Mouse (Mus musculus): ENCODE measurements at regions not wholly inside any gene's neighbourhood (a gene's known extent, or its start where the extent isn't known, plus 50 kb on each side); places are given as distances from the start of the nearest gene placed in this dataset.

GRCm38 (mm10) chr8:26872815-26873214, 104.3 kb upstream of the Zfp703 start:
- 24% methylated on average over 8 of the region's 8 CpGs for WGBS (ENCODE audit: insufficient replicate concordance)
- no peak for ATAC-seq (replicated peaks; ENCODE audit: insufficient number of reproducible peaks, low FRiP score, low TSS enrichment)
- H3K4me2 ChIP-seq = no peak overlapping the region

GRCm38 (mm10) chr8:26880177-26880576, 96.9 kb upstream of the Zfp703 start:
- Histone ChIP-seq H3K4me1 (ENCODE audit: control insufficient read depth, insufficient read depth, low read length) (peaks cover 25% of the 10 kb centered on the region), H3K4me2 (no peak overlapping the region), H3K27ac (ENCODE audit: low read depth, low read length) (no peak overlapping the region), H3K9ac (ENCODE audit: low read depth, low read length) (no peak overlapping the region), H3K27me3 (ENCODE audit: control insufficient read depth, insufficient read depth, low read length) (no peaks in the 10 kb centered on the region), H3K9me3 (replicated peaks; ENCODE audit: control insufficient read depth, low read length) (no peaks in the 10 kb centered on the region), H3K4me3 (ENCODE audit: low read depth, low read length) (no peak overlapping the region), H3K36me3 (ENCODE audit: control insufficient read depth, insufficient read depth, low read length) (no peaks in the 10 kb centered on the region)
- 56% methylated on average over 7 of the region's 7 CpGs for WGBS (ENCODE audit: insufficient replicate concordance)
- ATAC-seq (replicated peaks; ENCODE audit: insufficient number of reproducible peaks, low FRiP score, low TSS enrichment) = no peak

More at GRCm38 (mm10) chr8:26872815-26873214, 104.3 kb upstream of the Zfp703 start:
- H3K4me1 ChIP-seq (ENCODE audit: control insufficient read depth, insufficient read depth, low read length) = peaks cover 3% of the 10 kb centered on the region; the same call in 1 of the 2 replicates
- H3K27ac ChIP-seq (ENCODE audit: low read depth, low read length) = no peak overlapping the region
- 0 out of 2 replicates have a peak, but pooled peaks cover 2% of the 10 kb centered on the region for H3K27me3 ChIP-seq (ENCODE audit: control insufficient read depth, insufficient read depth, low read length)
- H3K36me3 ChIP-seq (ENCODE audit: control insufficient read depth, insufficient read depth, low read length) = peaks cover 3% of the 10 kb centered on the region; the same call in 1 of the 2 replicates
- H3K9me3 ChIP-seq (replicated peaks; ENCODE audit: control insufficient read depth, low read length) = peaks cover 9% of the 10 kb centered on the region
- no peak overlapping the region for H3K4me3 ChIP-seq (ENCODE audit: low read depth, low read length)
- H3K9ac ChIP-seq (ENCODE audit: low read depth, low read length) = no peak overlapping the region

GRCm38 (mm10) chr8:26881268-26882120, 95.6 kb upstream of the Zfp703 start:
- Histone ChIP-seq H3K4me1 (ENCODE audit: control insufficient read depth, insufficient read depth, low read length) (peaks cover 28% of the 10 kb centered on the region), H3K9ac (ENCODE audit: low read depth, low read length) (no peak overlapping the region), H3K9me3 (replicated peaks; ENCODE audit: control insufficient read depth, low read length) (no peaks in the 10 kb centered on the region), H3K36me3 (ENCODE audit: control insufficient read depth, insufficient read depth, low read length) (no peaks in the 10 kb centered on the region), H3K4me3 (ENCODE audit: low read depth, low read length) (no peak overlapping the region), H3K27me3 (ENCODE audit: control insufficient read depth, insufficient read depth, low read length) (no peaks in the 10 kb centered on the region), H3K4me2 (no peak overlapping the region), H3K27ac (ENCODE audit: low read depth, low read length) (no peak overlapping the region)
- ATAC-seq (replicated peaks; ENCODE audit: insufficient number of reproducible peaks, low FRiP score, low TSS enrichment) = no peak
- 75% methylated on average over 7 of the region's 7 CpGs for WGBS (ENCODE audit: insufficient replicate concordance)

GRCm38 (mm10) chr8:26882616-26883015, 94.5 kb upstream of the Zfp703 start:
- WGBS (ENCODE audit: insufficient replicate concordance) = 74% methylated on average over 5 of the region's 5 CpGs
- H3K4me1 ChIP-seq (ENCODE audit: control insufficient read depth, insufficient read depth, low read length) = peaks cover 40% of the 10 kb centered on the region
- H3K4me3 ChIP-seq (ENCODE audit: low read depth, low read length) = no peak overlapping the region
- H3K27ac ChIP-seq (ENCODE audit: low read depth, low read length) = no peak overlapping the region
- H3K9me3 ChIP-seq (replicated peaks; ENCODE audit: control insufficient read depth, low read length) = no peaks in the 10 kb centered on the region
- no peaks in the 10 kb centered on the region for H3K27me3 ChIP-seq (ENCODE audit: control insufficient read depth, insufficient read depth, low read length)
- H3K4me2 ChIP-seq = no peak overlapping the region
- no peak for ATAC-seq (replicated peaks; ENCODE audit: insufficient number of reproducible peaks, low FRiP score, low TSS enrichment)
- H3K9ac ChIP-seq (ENCODE audit: low read depth, low read length) = no peak overlapping the region
- H3K36me3 ChIP-seq (ENCODE audit: control insufficient read depth, insufficient read depth, low read length) = no peaks in the 10 kb centered on the region

GRCm38 (mm10) chr8:26883285-26883684, 93.8 kb upstream of the Zfp703 start:
- 67% methylated on average over 5 of the region's 5 CpGs for WGBS (ENCODE audit: insufficient replicate concordance)
- Histone ChIP-seq H3K27ac (ENCODE audit: low read depth, low read length) (no peak overlapping the region), H3K4me1 (ENCODE audit: control insufficient read depth, insufficient read depth, low read length) (peaks cover 40% of the 10 kb centered on the region), H3K4me2 (no peak overlapping the region), H3K27me3 (ENCODE audit: control insufficient read depth, insufficient read depth, low read length) (no peaks in the 10 kb centered on the region), H3K4me3 (ENCODE audit: low read depth, low read length) (no peak overlapping the region), H3K9ac (ENCODE audit: low read depth, low read length) (no peak overlapping the region), H3K9me3 (replicated peaks; ENCODE audit: control insufficient read depth, low read length) (no peaks in the 10 kb centered on the region), H3K36me3 (ENCODE audit: control insufficient read depth, insufficient read depth, low read length) (no peaks in the 10 kb centered on the region)
- no peak for ATAC-seq (replicated peaks; ENCODE audit: insufficient number of reproducible peaks, low FRiP score, low TSS enrichment)

GRCm38 (mm10) chr8:26883770-26884169, 93.4 kb upstream of the Zfp703 start:
- Histone ChIP-seq H3K9ac (ENCODE audit: low read depth, low read length) (no peak overlapping the region), H3K4me3 (ENCODE audit: low read depth, low read length) (no peak overlapping the region), H3K4me1 (ENCODE audit: control insufficient read depth, insufficient read depth, low read length) (peaks cover 38% of the 10 kb centered on the region), H3K4me2 (no peak overlapping the region), H3K27me3 (ENCODE audit: control insufficient read depth, insufficient read depth, low read length) (no peaks in the 10 kb centered on the region), H3K36me3 (ENCODE audit: control insufficient read depth, insufficient read depth, low read length) (no peaks in the 10 kb centered on the region), H3K27ac (ENCODE audit: low read depth, low read length) (no peak overlapping the region), H3K9me3 (replicated peaks; ENCODE audit: control insufficient read depth, low read length) (no peaks in the 10 kb centered on the region)
- WGBS (ENCODE audit: insufficient replicate concordance) = 46% methylated on average over 6 of the region's 6 CpGs
- peak; percentile 52; the same call in 1 of the 2 replicates for ATAC-seq (replicated peaks; ENCODE audit: insufficient number of reproducible peaks, low FRiP score, low TSS enrichment)

GRCm38 (mm10) chr8:26884350-26884749, 92.8 kb upstream of the Zfp703 start:
- H3K4me1 ChIP-seq (ENCODE audit: control insufficient read depth, insufficient read depth, low read length) = peaks cover 38% of the 10 kb centered on the region
- WGBS (ENCODE audit: insufficient replicate concordance) = 79% methylated on average over 13 of the region's 13 CpGs

DNA sequence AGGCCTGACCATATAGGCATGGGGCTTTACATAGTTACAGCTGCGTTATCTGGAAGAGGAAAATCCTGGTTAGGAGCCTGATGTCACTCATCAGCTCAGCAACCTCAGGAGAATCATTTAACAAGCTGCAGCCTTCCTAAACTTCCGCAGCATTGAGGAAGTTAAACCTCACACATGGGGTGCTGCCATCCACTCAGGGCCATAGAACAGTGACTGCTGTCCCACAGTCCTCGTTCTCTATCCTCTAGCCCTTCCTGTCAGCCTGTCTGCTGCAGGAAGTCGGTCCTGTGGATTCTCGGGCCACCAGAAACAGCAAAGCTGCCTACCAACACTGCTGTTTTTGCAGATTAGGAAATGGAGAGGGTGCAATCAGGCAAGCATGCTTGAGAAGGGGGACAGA, 91.8 kb upstream of the Zfp703 start:
- H3K27ac ChIP-seq (ENCODE audit: low read depth, low read length) = no peak overlapping the region
- H3K4me2 ChIP-seq = no peak overlapping the region
- peaks cover 32% of the 10 kb centered on the region for H3K4me1 ChIP-seq (ENCODE audit: control insufficient read depth, insufficient read depth, low read length)
- 61% methylated on average over 5 of the region's 5 CpGs for WGBS (ENCODE audit: insufficient replicate concordance)
- no peak for ATAC-seq (replicated peaks; ENCODE audit: insufficient number of reproducible peaks, low FRiP score, low TSS enrichment)
- no peaks in the 10 kb centered on the region for H3K36me3 ChIP-seq (ENCODE audit: control insufficient read depth, insufficient read depth, low read length)
- no peaks in the 10 kb centered on the region for H3K9me3 ChIP-seq (replicated peaks; ENCODE audit: control insufficient read depth, low read length)
- H3K4me3 ChIP-seq (ENCODE audit: low read depth, low read length) = no peak overlapping the region
- H3K9ac ChIP-seq (ENCODE audit: low read depth, low read length) = no peak overlapping the region
- H3K27me3 ChIP-seq (ENCODE audit: control insufficient read depth, insufficient read depth, low read length) = no peaks in the 10 kb centered on the region

More at GRCm38 (mm10) chr8:26884350-26884749, 92.8 kb upstream of the Zfp703 start:
- Histone ChIP-seq H3K27ac (ENCODE audit: low read depth, low read length) (no peak overlapping the region), H3K27me3 (ENCODE audit: control insufficient read depth, insufficient read depth, low read length) (no peaks in the 10 kb centered on the region), H3K4me2 (no peak overlapping the region), H3K36me3 (ENCODE audit: control insufficient read depth, insufficient read depth, low read length) (no peaks in the 10 kb centered on the region), H3K9me3 (replicated peaks; ENCODE audit: control insufficient read depth, low read length) (no peaks in the 10 kb centered on the region), H3K9ac (ENCODE audit: low read depth, low read length) (no peak overlapping the region), H3K4me3 (ENCODE audit: low read depth, low read length) (no peak overlapping the region)
- no peak for ATAC-seq (replicated peaks; ENCODE audit: insufficient number of reproducible peaks, low FRiP score, low TSS enrichment)
